Mouse (Mus musculus) kidney, embryonic 14.5 days (tissue): ENCODE measurements at regions not wholly inside any gene's neighbourhood (a gene's known extent, or its start where the extent isn't known, plus 50 kb on each side); places are given as distances from the start of the nearest gene placed in this dataset.

Experiments
- ATAC-seq: fragments of 200-750 bp; cut with Nextera tagmentation; 2 replicates; pipeline ENCODE4 v1.8.0; 2017; ENCODE audit warnings: moderate number of reproducible peaks, mild to moderate bottlenecking, moderate TSS enrichment, moderate library complexity; ENCODE audit not compliant: low FRiP score, low TSS enrichment
- H3K27ac ChIP-seq: fragments of 300-500 bp; sonication (generic); 2 replicates; pipeline ENCODE4 v1.5.1; 2014; ENCODE audit warnings: low read depth, mild to moderate bottlenecking, low read length, moderate library complexity, mixed read lengths
- H3K27me3 ChIP-seq: fragments of 300-500 bp; sonication (generic); 2 replicates; pipeline ENCODE4 v1.6.1; 2014; ENCODE audit warnings: mild to moderate bottlenecking, low read length; ENCODE audit not compliant: control insufficient read depth, insufficient read depth
- H3K36me3 ChIP-seq: fragments of 300-500 bp; sonication (generic); 2 replicates; pipeline ENCODE4 v1.6.1; 2014; ENCODE audit warnings: low read length, mixed read lengths; ENCODE audit not compliant: control insufficient read depth, insufficient read depth
- H3K4me1 ChIP-seq: fragments of 300-500 bp; sonication (generic); 2 replicates; pipeline ENCODE4 v1.6.1; 2014; ENCODE audit warnings: low read length, mixed read lengths; ENCODE audit not compliant: control insufficient read depth, insufficient read depth
- H3K4me2 ChIP-seq: fragments of 300-500 bp; sonication (generic); replicated peaks from 2 replicates; pipeline ENCODE4 v1.6.1; 2014; ENCODE audit warnings: low read depth, mild to moderate bottlenecking, low read length
- H3K4me3 ChIP-seq: fragments of 300-500 bp; sonication (generic); 2 replicates; pipeline ENCODE4 v1.5.1; 2014; ENCODE audit warnings: mild to moderate bottlenecking, low read length
- H3K9ac ChIP-seq: fragments of 300-500 bp; sonication (generic); 2 replicates; pipeline ENCODE4 v1.6.1; 2014; ENCODE audit warnings: low read depth, mild to moderate bottlenecking, low read length, moderate library complexity
- H3K9me3 ChIP-seq: fragments of 300-500 bp; sonication (generic); 2 replicates; pipeline ENCODE4 v1.6.1; 2016; ENCODE audit warnings: low read length; ENCODE audit not compliant: control insufficient read depth
- WGBS: fragments of 180-500 bp; shearing (Covaris S2); extraction: QIAGEN DNeasy Blood & Tissue Kit; methylation state at CpG from one replicate; pipeline ENCODE4 v1.1.7; 2014; 5-methylcytosine and 5-hydroxymethylcytosine counted together

DNA sequence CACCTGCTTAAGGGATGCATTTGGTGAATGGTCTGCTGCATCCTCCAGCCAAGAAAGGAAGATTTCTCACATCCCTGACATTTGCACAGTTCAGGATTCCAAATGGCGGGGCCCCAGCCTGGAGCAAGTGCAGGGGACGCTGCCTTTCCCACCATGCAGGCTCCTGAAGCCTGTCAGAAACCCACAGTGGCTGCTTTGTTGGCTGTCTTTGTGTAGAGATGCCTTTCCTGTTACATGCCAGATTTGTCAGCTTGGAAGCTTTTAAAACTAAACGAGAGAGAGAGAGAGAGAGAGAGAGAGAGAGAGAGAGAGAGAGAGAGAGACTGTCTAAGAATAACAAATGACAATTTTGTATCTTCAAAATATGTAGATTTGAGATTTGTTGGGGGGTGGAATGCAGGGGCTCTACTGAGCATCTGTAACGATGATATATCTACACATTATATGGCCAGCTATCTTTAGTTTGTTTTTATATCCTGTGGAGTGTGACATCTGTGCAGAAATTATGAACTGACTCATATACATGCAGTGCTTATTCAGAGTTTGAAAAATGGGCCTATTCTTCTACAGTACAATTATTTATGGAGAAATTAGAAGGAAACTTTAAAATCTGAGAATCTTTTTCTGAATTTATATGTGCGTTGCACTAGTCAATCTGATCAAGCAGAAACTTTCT lies 164.0 kb downstream of the Rpl36a-ps1 start:
- H3K36me3 ChIP-seq: no peaks in the 10 kb centered on the region
- no peak overlapping the region for H3K4me3 ChIP-seq
- H3K4me1 ChIP-seq: 0 out of 2 replicates have a peak, but pooled peaks cover 5% of the 10 kb centered on the region
- H3K9me3 ChIP-seq: no peaks in the 10 kb centered on the region
- ATAC-seq: no peak
- H3K27ac ChIP-seq: no peak overlapping the region
- H3K27me3 ChIP-seq: no peaks in the 10 kb centered on the region
- no peak overlapping the region for H3K4me2 ChIP-seq
- WGBS: 52% methylated on average over 5 of the region's 5 CpGs
- no peak overlapping the region for H3K9ac ChIP-seq

GRCm38 (mm10) chr14:98827490-98827889 lies 166.6 kb downstream of the Rpl36a-ps1 start:
- Histone ChIP-seq H3K4me1 (no peaks in the 10 kb centered on the region), H3K27me3 (no peaks in the 10 kb centered on the region), H3K9me3 (no peaks in the 10 kb centered on the region), H3K36me3 (no peaks in the 10 kb centered on the region), H3K4me2 (no peak overlapping the region), H3K9ac (no peak overlapping the region), H3K4me3 (no peak overlapping the region), H3K27ac (no peak overlapping the region; the same call in 1 of the 2 replicates)
- ATAC-seq: peak; percentile 81; the same call in 1 of the 2 replicates
- 46% methylated on average over 2 of the region's 2 CpGs for WGBS

DNA sequence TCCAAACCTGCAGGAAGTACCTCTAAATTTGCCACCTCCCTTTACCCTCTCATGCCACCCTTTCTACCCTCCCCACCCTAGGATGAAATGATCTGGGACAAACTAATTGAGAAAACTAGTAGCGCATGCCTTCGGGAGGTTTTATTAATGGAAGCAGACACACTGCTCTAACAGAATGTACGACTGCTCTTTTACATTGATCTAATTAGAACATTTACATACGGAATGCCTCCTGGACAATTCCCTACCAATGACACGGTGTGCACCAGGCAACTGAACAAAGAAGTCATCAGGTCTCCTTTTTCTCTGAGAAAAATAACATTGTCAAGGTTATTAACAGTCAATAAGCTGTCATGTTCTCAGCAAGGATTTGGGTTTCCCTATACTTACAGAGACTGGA lies 180.5 kb downstream of the Rpl36a-ps1 start:
- H3K9ac ChIP-seq: no peak overlapping the region
- no peak for ATAC-seq
- no peak overlapping the region for H3K4me3 ChIP-seq
- no peaks in the 10 kb centered on the region for H3K4me1 ChIP-seq
- H3K27me3 ChIP-seq: no peaks in the 10 kb centered on the region
- no peaks in the 10 kb centered on the region for H3K36me3 ChIP-seq
- 72% methylated on average over 5 of the region's 5 CpGs for WGBS
- no peak overlapping the region for H3K4me2 ChIP-seq
- no peaks in the 10 kb centered on the region for H3K9me3 ChIP-seq
- no peak overlapping the region for H3K27ac ChIP-seq

- H3K4me1 ChIP-seq: no peaks in the 10 kb centered on the region
- ATAC-seq: no peak
- H3K27ac ChIP-seq: no peak overlapping the region
- no peak overlapping the region for H3K4me2 ChIP-seq
- 82% methylated on average over 3 of the region's 3 CpGs for WGBS
- no peaks in the 10 kb centered on the region for H3K27me3 ChIP-seq
- no peak overlapping the region for H3K4me3 ChIP-seq
- no peaks in the 10 kb centered on the region for H3K9me3 ChIP-seq
- no peak overlapping the region for H3K9ac ChIP-seq
- H3K36me3 ChIP-seq: no peaks in the 10 kb centered on the region
Measured at GRCm38 (mm10) chr14:98810259-98811042, 183.7 kb downstream of the Rpl36a-ps1 start.

DNA sequence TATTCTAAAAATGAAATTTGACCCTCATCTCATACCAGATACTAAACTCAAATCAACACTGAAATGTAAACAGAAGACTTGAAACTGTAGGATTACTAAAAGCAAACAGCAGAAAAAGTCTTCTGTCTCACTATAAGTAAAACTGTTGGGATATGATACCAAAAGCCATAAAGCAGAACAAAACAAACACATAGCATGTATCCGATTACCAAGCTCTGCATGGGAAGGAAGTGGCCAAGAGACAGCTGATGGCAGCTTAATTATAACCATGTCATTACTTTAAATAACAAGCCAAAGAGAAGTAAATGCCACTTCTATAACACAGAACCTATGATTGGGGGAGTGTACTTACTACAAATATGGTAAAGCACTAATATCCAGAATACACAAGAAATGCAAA lies 186.0 kb downstream of the Rpl36a-ps1 start:
- 29% methylated on average over 1 of the region's 1 CpGs for WGBS

DNA sequence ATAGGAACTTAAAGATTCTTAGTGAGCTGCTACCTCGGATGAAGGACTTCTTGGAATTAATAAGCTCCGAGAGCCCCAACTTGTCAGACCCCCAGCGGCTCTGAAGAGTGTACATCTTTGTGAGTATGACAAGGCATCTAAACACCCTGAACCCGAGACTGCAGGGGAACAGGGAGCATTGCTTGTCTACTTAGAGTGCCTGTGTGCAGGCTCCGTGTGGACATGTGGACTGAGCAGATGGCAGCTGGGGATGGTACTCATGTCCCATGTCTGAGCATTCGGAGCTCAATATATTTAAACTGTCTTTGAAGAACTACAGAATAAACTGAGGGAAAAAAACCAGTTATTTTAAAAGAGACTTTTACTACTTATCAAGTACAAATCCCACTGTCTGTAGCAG lies 189.1 kb downstream of the Rpl36a-ps1 start:
- Histone ChIP-seq H3K27me3 (no peaks in the 10 kb centered on the region), H3K4me3 (no peak overlapping the region), H3K36me3 (no peaks in the 10 kb centered on the region), H3K27ac (no peak overlapping the region), H3K9me3 (no peaks in the 10 kb centered on the region), H3K4me2 (no peak overlapping the region), H3K9ac (no peak overlapping the region), H3K4me1 (no peaks in the 10 kb centered on the region)
- 92% methylated on average over 6 of the region's 6 CpGs for WGBS
- ATAC-seq: no peak

More for the DNA sequence above, 186.0 kb downstream of the Rpl36a-ps1 start:
- no peaks in the 10 kb centered on the region for H3K9me3 ChIP-seq
- no peak overlapping the region for H3K4me3 ChIP-seq
- H3K36me3 ChIP-seq: no peaks in the 10 kb centered on the region
- no peak overlapping the region for H3K9ac ChIP-seq
- no peaks in the 10 kb centered on the region for H3K27me3 ChIP-seq
- H3K4me2 ChIP-seq: no peak overlapping the region
- no peaks in the 10 kb centered on the region for H3K4me1 ChIP-seq
- ATAC-seq: no peak
- no peak overlapping the region for H3K27ac ChIP-seq

GRCm38 (mm10) chr14:98801293-98801692 lies 192.8 kb downstream of the Rpl36a-ps1 start:
- H3K9ac ChIP-seq: no peak overlapping the region
- no peak overlapping the region for H3K4me2 ChIP-seq
- H3K4me1 ChIP-seq: no peaks in the 10 kb centered on the region
- ATAC-seq: no peak
- no peaks in the 10 kb centered on the region for H3K36me3 ChIP-seq
- no peak overlapping the region for H3K4me3 ChIP-seq
- H3K27me3 ChIP-seq: no peaks in the 10 kb centered on the region
- WGBS: 86% methylated on average over 2 of the region's 2 CpGs
- H3K27ac ChIP-seq: no peak overlapping the region
- no peaks in the 10 kb centered on the region for H3K9me3 ChIP-seq

GRCm38 (mm10) chr14:98791970-98792369 lies 202.1 kb downstream of the Rpl36a-ps1 start:
- Histone ChIP-seq H3K4me2 (no peak overlapping the region), H3K4me3 (no peak overlapping the region), H3K36me3 (no peaks in the 10 kb centered on the region), H3K4me1 (no peaks in the 10 kb centered on the region), H3K9ac (no peak overlapping the region), H3K27me3 (no peaks in the 10 kb centered on the region), H3K27ac (no peak overlapping the region), H3K9me3 (no peaks in the 10 kb centered on the region)
- no peak for ATAC-seq
- 33% methylated on average over 4 of the region's 4 CpGs for WGBS

- no peaks in the 10 kb centered on the region for H3K4me1 ChIP-seq
- H3K4me2 ChIP-seq: no peak overlapping the region
- H3K9me3 ChIP-seq: no peaks in the 10 kb centered on the region
- no peaks in the 10 kb centered on the region for H3K36me3 ChIP-seq
- WGBS: 85% methylated on average over 6 of the region's 6 CpGs
- no peak overlapping the region for H3K27ac ChIP-seq
- no peak overlapping the region for H3K4me3 ChIP-seq
- H3K9ac ChIP-seq: no peak overlapping the region
- no peaks in the 10 kb centered on the region for H3K27me3 ChIP-seq
- ATAC-seq: no peak
Measured at GRCm38 (mm10) chr14:98791232-98791906, 202.7 kb downstream of the Rpl36a-ps1 start.
